Mouse (Mus musculus) MEL (cell line): ENCODE data around the gene Zfp64. TPM values are rescaled to one million over a fixed set of nuclear protein-coding genes. Genes with fewer than 3 reads are reported as not detected.

Experiments
- DNase-seq: peaks from one replicate; pipeline ENCODE4 v3.0.0; 2011; ENCODE audit warnings: low read depth, low spot score
- H3K27ac ChIP-seq: 2 replicates; pipeline ENCODE4 v1.5.1; 2012; ENCODE audit warnings: low read depth, mild to moderate bottlenecking, control low read depth, low read length, moderate library complexity; ENCODE audit not compliant: control insufficient read depth
- H3K27me3 ChIP-seq, 2 experiments: fragments of 150-350 bp in 1 of 2; sonication (generic) in 1 of 2; 2 replicates each; pipeline ENCODE4 v1.6.1; 2012; ENCODE audit warnings: low read length in 2 of 2, mild to moderate bottlenecking in 2 of 2, improper control_type of control experiment in 1 of 2, moderate library complexity in 1 of 2; ENCODE audit not compliant: insufficient read depth in 2 of 2, control insufficient read depth in 1 of 2
- H3K36me3 ChIP-seq, 2 experiments: 2 replicates each; pipeline ENCODE4 v1.6.1; 2012 to 2014; ENCODE audit warnings: low read length in 2 of 2, improper control_type of control experiment in 1 of 2, inconsistent platforms in 1 of 2, mild to moderate bottlenecking in 1 of 2; ENCODE audit not compliant: insufficient read depth in 2 of 2, control insufficient read depth in 1 of 2
- H3K4me1 ChIP-seq, 2 experiments: fragments of 150-350 bp in 1 of 2; sonication (generic) in 1 of 2; 2 replicates each; pipeline ENCODE4 v1.6.1; 2012; ENCODE audit warnings: low read length in 2 of 2, improper control_type of control experiment in 1 of 2, mild to moderate bottlenecking in 1 of 2; ENCODE audit not compliant: insufficient read depth in 2 of 2, control insufficient read depth in 1 of 2
- H3K4me3 ChIP-seq, 2 experiments: fragments of 150-350 bp in 1 of 2; sonication (generic) in 1 of 2; 2 replicates each; pipeline ENCODE4 v1.5.1; 2012; ENCODE audit warnings: low read depth in 2 of 2, low read length in 2 of 2, mild to moderate bottlenecking in 2 of 2, moderate library complexity in 2 of 2, control low read depth in 1 of 2, improper control_type of control experiment in 1 of 2; ENCODE audit not compliant: control insufficient read depth in 1 of 2, insufficient read depth in 1 of 2
- H3K79me2 ChIP-seq: 2 replicates; pipeline ENCODE4 v1.6.1; 2012; ENCODE audit warnings: mild to moderate bottlenecking, low read length, moderate library complexity; ENCODE audit not compliant: control insufficient read depth, poor library complexity, insufficient read depth
- H3K9ac ChIP-seq: 2 replicates; pipeline ENCODE4 v1.6.1; 2012; ENCODE audit warnings: low read depth, mild to moderate bottlenecking, control low read depth, low read length, moderate library complexity; ENCODE audit not compliant: control insufficient read depth, poor library complexity, severe bottlenecking
- H3K9me3 ChIP-seq: fragments of 150-350 bp; sonication (generic); replicated peaks from 2 replicates; pipeline ENCODE4 v1.6.1; 2012; ENCODE audit warnings: mild to moderate bottlenecking, low read length, improper control_type of control experiment, moderate library complexity; ENCODE audit not compliant: insufficient read depth
- CHD1 ChIP-seq: IDR thresholded peaks from 2 replicates; pipeline ENCODE4 v1.6.1; 2012; ENCODE audit warnings: low read depth, mild to moderate bottlenecking, inconsistent platforms, low read length, improper control_type of control experiment
- CTCF ChIP-seq, 3 experiments: IDR thresholded peaks in 2 of 3; conservative IDR thresholded peaks in 1 of 3; 2 replicates each; pipeline ENCODE4 v1.5.1; 2011 to 2012; ENCODE audit warnings: low read length in 3 of 3, low read depth in 2 of 3, mild to moderate bottlenecking in 2 of 3, improper control_type of control experiment in 1 of 3, inconsistent platforms in 1 of 3, mixed read lengths in 1 of 3, moderate library complexity in 1 of 3; ENCODE audit not compliant: control insufficient read depth in 1 of 3, insufficient read depth in 1 of 3, poor library complexity in 1 of 3, severe bottlenecking in 1 of 3
- E2F4 ChIP-seq: IDR thresholded peaks from 2 replicates; pipeline ENCODE4 v1.6.1; 2011; ENCODE audit warnings: low read depth, low read length, improper control_type of control experiment, borderline replicate concordance
- ELF1 ChIP-seq: IDR thresholded peaks from 2 replicates; pipeline ENCODE4 v1.6.1; 2014; ENCODE audit warnings: low read depth, mild to moderate bottlenecking, inconsistent platforms, low read length, improper control_type of control experiment, moderate library complexity
- EP300 ChIP-seq, 2 experiments: IDR thresholded peaks; 2 replicates each; pipeline ENCODE4 v1.6.1; 2011; ENCODE audit warnings: improper control_type of control experiment in 2 of 2, low read length in 2 of 2, low read depth in 1 of 2, mild to moderate bottlenecking in 1 of 2
- ETS1 ChIP-seq: IDR thresholded peaks from 2 replicates; pipeline ENCODE4 v1.6.1; 2012; ENCODE audit warnings: low read depth, mild to moderate bottlenecking, inconsistent platforms, low read length, improper control_type of control experiment, moderate library complexity
- HCFC1 ChIP-seq: IDR thresholded peaks from 2 replicates; pipeline ENCODE4 v1.6.1; 2012; ENCODE audit warnings: low read depth, mild to moderate bottlenecking, inconsistent platforms, low read length, improper control_type of control experiment, moderate library complexity
- JUND ChIP-seq: IDR thresholded peaks from 2 replicates; pipeline ENCODE4 v1.6.1; 2011; ENCODE audit warnings: low read depth, mild to moderate bottlenecking, improper control_type of control experiment, low read length
- KAT2A ChIP-seq: conservative IDR thresholded peaks from 2 replicates; pipeline ENCODE4 v1.6.1; 2012; ENCODE audit warnings: low read depth, low read length, improper control_type of control experiment, inconsistent platforms
- MEF2A ChIP-seq: IDR thresholded peaks from 2 replicates; pipeline ENCODE4 v1.6.1; 2014; ENCODE audit warnings: low read depth, mild to moderate bottlenecking, inconsistent platforms, low read length, improper control_type of control experiment; ENCODE audit not compliant: poor library complexity, insufficient replicate concordance, severe bottlenecking; ENCODE audit errors: extremely low read depth
- MXI1 ChIP-seq: IDR thresholded peaks from 2 replicates; pipeline ENCODE4 v1.6.1; 2011; ENCODE audit warnings: mild to moderate bottlenecking, low read depth, low read length, improper control_type of control experiment
- RAD21 ChIP-seq: IDR thresholded peaks from 2 replicates; pipeline ENCODE4 v1.6.1; 2011; ENCODE audit warnings: mild to moderate bottlenecking, low read depth, low read length, improper control_type of control experiment
- RCOR1 ChIP-seq: IDR thresholded peaks from 2 replicates; pipeline ENCODE4 v1.6.1; 2012; ENCODE audit warnings: low read depth, mild to moderate bottlenecking, inconsistent platforms, low read length, improper control_type of control experiment
- SIN3A ChIP-seq: IDR thresholded peaks from 2 replicates; pipeline ENCODE4 v1.6.1; 2012; ENCODE audit warnings: low read length, improper control_type of control experiment, inconsistent platforms
- SMC3 ChIP-seq: IDR thresholded peaks from 2 replicates; pipeline ENCODE4 v1.6.1; 2011; ENCODE audit warnings: low read depth, low read length, improper control_type of control experiment
- TCF12 ChIP-seq: IDR thresholded peaks from 2 replicates; pipeline ENCODE4 v1.6.1; 2014; ENCODE audit warnings: low read depth, mild to moderate bottlenecking, inconsistent platforms, low read length, improper control_type of control experiment, moderate library complexity
- USF1 ChIP-seq: IDR thresholded peaks from 2 replicates; pipeline ENCODE4 v1.6.1; 2014; ENCODE audit warnings: low read depth, mild to moderate bottlenecking, inconsistent platforms, low read length, improper control_type of control experiment, moderate library complexity
- USF2 ChIP-seq, 2 experiments: IDR thresholded peaks; 2 replicates each; pipeline ENCODE4 v1.6.1; 2011 to 2012; ENCODE audit warnings: improper control_type of control experiment in 2 of 2, low read length in 2 of 2, borderline replicate concordance in 1 of 2, inconsistent platforms in 1 of 2, low read depth in 1 of 2, mild to moderate bottlenecking in 1 of 2; ENCODE audit not compliant: insufficient read depth in 1 of 2
- ZKSCAN1 ChIP-seq: IDR thresholded peaks from 2 replicates; pipeline ENCODE4 v1.6.1; 2012; ENCODE audit warnings: low read depth, mild to moderate bottlenecking, inconsistent platforms, low read length, improper control_type of control experiment, moderate library complexity
- ZNF384 ChIP-seq: IDR thresholded peaks from 2 replicates; pipeline ENCODE4 v1.6.1; 2012; ENCODE audit warnings: low read depth, mild to moderate bottlenecking, inconsistent platforms, low read length, improper control_type of control experiment
- polyA plus RNA-seq, 2 experiments: library from polyadenylated mRNA; stranded (reverse) in 1 of 2; unstranded in 1 of 2; fragments of >175 nt in 1 of 2; fragments of >200 nt in 1 of 2; gene quantifications; 2 replicates each; pipeline versions ENCODE4 v1.2.1 to v1.2.4; 2012; ENCODE audit warnings: low replicate concordance in 2 of 2, low read depth in 1 of 2; ENCODE audit not compliant: insufficient read length in 2 of 2, insufficient read depth in 1 of 2, missing spikeins in 1 of 2
- total RNA-seq: library from RNA; depleted of rRNA; stranded (reverse); fragments of 300-350 nt; gene quantifications from 2 replicates; pipeline ENCODE4 v1.2.3, GENCODE M21; 2012

Zfp64 gene
- total and polyA plus RNA-seq, 3 experiments, result 22.4 to 35.8 TPM; not detected in 1

DNA sequence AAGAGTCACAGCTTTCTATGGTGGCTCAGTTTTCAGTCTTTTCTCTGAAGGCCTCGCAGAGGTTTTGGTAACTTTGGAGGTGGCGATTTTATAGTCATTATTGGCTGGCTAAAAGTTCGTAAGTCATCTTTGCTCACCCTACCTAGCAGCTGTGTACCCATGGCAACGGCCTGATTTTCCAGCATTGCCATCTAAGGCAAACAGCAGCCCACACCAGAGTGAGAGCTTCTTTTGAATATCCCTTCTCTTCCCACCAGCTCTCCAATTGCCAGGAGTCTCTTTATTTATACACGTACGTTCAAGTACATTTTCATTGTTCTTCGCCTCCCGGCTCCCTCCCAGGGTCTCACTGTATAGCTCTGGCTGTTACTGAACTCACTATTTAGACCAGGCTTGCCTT is 59.9 kb downstream of the Zfp64 start:
- no peaks in the 10 kb centered on the region for H3K27me3 ChIP-seq
- no peaks in the 10 kb centered on the region for H3K9me3 ChIP-seq
- H3K36me3 ChIP-seq, result no peaks in the 10 kb centered on the region
- no peak overlapping the region for H3K9ac ChIP-seq
- DNase-seq, result no peak
- no peaks in the 10 kb centered on the region for H3K4me1 ChIP-seq
- no peak overlapping the region for H3K27ac ChIP-seq
- H3K4me3 ChIP-seq, result no peak overlapping the region
- no peaks in the 10 kb centered on the region for H3K79me2 ChIP-seq
- TF ChIP-seq CTCF (IDR thresholded peaks at IDR 0.05 in 2 of 3, conservative IDR thresholded peaks at IDR 0.05 in 1 of 3; ENCODE audit: control insufficient read depth in 1 of 3, insufficient read depth in 1 of 3, low read depth in 2 of 3, low read length in 3 of 3, poor library complexity in 1 of 3, severe bottlenecking in 1 of 3) (no peak), RAD21 (no peak)
- TF ChIP-seq, all 39 proteins: peak for 0

- TF ChIP-seq CTCF (IDR thresholded peaks at IDR 0.05 in 2 of 3, conservative IDR thresholded peaks at IDR 0.05 in 1 of 3; ENCODE audit: control insufficient read depth in 1 of 3, insufficient read depth in 1 of 3, low read depth in 2 of 3, low read length in 3 of 3, poor library complexity in 1 of 3, severe bottlenecking in 1 of 3), result no peak
- no peak for TF ChIP-seq HCFC1
- no peak for TF ChIP-seq EP300 (IDR thresholded peaks at IDR 0.05; ENCODE audit: low read depth in 1 of 2, low read length in 2 of 2)
- TF ChIP-seq E2F4, result no peak
- no peak for TF ChIP-seq ZKSCAN1
- TF ChIP-seq USF1, result no peak
- TF ChIP-seq ZNF384, result no peak
- TF ChIP-seq KAT2A, result no peak
- no peak for TF ChIP-seq CHD1
- TF ChIP-seq TCF12, result no peak
- TF ChIP-seq JUND, result no peak
- no peak for TF ChIP-seq SMC3
- TF ChIP-seq ETS1, result no peak
- TF ChIP-seq RCOR1, result no peak
- no peak for TF ChIP-seq SIN3A
- TF ChIP-seq ELF1, result no peak
- no peak for TF ChIP-seq MEF2A
- TF ChIP-seq USF2 (IDR thresholded peaks at IDR 0.05; ENCODE audit: borderline replicate concordance in 1 of 2, insufficient read depth in 1 of 2, low read depth in 1 of 2, low read length in 2 of 2), result no peak
- TF ChIP-seq RAD21, result no peak
- no peak for TF ChIP-seq MXI1
- Histone ChIP-seq H3K27ac (no peak overlapping the region), H3K4me3 (no peak overlapping the region), H3K79me2 (no peaks in the 10 kb centered on the region), H3K36me3 (no peaks in the 10 kb centered on the region), H3K9ac (no peak overlapping the region), H3K9me3 (no peaks in the 10 kb centered on the region), H3K4me1 (no peaks in the 10 kb centered on the region), H3K27me3 (no peaks in the 10 kb centered on the region)
- no peak for DNase-seq
Observed at GRCm38 (mm10) chr2:168894738-168895137, 60.6 kb downstream of the Zfp64 start.
